Mouse (Mus musculus) left cerebral cortex, postnatal 14 days (tissue): ENCODE data around the gene Oaz3. TPM values are rescaled to one million over a fixed set of nuclear protein-coding genes. Genes with fewer than 3 reads are reported as not detected.

Experiments
- DNase-seq, 2 experiments: peaks; one replicate each; pipeline ENCODE4 v3.0.0; 2021 to 2022; ENCODE audit warnings: low spot score in 2 of 2, mixed read lengths in 1 of 2
- intact Hi-C: fragments of 180-260 bp; cut with DNase I; formaldehyde crosslinking; loops from one replicate; pipeline ENCODE4 v1.15.1; 2025
- total RNA-seq, 2 experiments: library from RNA; stranded (reverse); gene quantifications; 2 replicates each; pipeline ENCODE4 v1.2.3; 2021

The Oaz3 gene
- total RNA-seq, 2 experiments from 2014 or later: not detected

DNA sequence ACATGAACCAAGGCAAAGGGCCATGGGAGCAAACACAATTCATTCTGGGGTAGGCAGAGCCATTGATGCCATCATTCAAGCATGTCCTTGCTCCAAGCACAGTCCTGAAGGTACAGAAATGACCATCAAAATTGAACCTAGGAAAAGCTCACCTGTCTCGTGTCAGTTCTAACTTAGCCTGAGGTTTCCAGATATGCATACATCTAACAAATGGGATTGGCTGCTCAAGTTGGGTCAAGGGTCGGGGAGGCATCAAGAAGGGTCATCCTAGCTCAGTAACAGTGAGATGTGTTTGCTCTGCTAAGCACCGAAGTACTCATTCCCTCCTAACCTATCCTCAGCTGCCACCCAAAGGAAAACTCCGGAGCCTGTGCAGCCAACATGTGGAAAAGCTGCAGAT lies 46.9 kb downstream of the Oaz3 start:
- no peak for DNase-seq
- intact Hi-C loops: no loop called here

DNA sequence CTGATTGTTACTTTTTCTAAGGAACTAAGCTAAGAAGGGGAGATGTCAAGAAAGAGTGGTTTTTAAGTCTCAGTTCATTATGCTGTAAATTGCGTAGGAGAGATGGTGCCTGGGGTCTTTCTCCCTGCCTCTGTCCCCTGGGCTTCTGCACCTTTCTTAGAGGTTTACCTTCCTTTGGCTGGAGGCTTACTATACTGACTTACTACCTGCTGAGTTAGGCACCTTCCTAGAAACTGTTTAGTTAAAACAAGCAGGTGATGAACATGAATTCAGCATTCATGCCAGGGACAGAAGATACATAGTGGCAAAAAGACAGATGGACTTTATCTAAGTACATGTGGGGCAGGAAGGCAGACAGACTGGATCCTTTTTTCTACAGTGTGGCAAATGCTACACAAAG lies 47.4 kb downstream of the Oaz3 start:
- intact Hi-C loops: no loop called here
- no peak for DNase-seq

DNA sequence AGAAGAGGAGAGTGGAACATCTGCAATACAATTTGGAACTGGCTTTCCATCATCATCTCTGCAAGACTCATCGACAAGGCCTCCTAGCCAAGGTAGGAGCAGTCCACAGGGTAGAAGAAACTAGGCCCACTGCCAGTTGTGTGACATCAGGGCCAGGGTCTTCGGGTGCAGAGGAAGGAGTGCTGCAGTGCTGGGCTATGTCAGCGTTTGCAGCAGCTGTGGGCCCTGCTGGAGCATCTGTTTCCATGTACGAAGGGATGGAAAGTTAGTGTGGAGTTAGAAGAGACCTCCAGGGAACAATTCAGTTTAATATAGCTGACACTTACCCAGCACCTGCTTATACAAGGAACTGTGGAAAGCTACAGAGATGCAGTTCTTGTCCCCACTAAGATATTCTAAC lies 50.7 kb downstream of the Oaz3 start:
- intact Hi-C loops: no loop called here

DNA sequence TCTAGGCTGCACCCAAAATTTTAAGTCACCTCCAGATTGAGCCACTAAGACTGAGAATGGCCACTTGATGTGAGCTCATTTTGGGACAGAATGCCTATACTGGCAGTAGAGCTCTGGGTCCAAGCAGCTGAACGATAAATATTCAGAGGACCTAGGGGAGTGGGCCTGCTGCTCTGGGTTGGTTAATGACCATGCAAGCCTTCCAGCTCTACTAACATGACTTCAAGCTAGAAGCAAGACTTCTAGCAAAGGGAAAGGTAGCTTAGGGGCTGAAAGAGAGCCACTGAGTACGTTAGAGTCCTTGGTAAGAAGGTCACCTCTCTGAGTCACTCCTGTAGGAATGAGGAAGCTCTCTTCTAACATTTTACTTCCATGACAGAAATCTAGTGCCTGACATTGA lies 51.6 kb downstream of the Oaz3 start:
- DNase-seq: no peak
- intact Hi-C loops: no loop called here

More for the DNA sequence above, 50.7 kb downstream of the Oaz3 start:
- no peak for DNase-seq

DNA sequence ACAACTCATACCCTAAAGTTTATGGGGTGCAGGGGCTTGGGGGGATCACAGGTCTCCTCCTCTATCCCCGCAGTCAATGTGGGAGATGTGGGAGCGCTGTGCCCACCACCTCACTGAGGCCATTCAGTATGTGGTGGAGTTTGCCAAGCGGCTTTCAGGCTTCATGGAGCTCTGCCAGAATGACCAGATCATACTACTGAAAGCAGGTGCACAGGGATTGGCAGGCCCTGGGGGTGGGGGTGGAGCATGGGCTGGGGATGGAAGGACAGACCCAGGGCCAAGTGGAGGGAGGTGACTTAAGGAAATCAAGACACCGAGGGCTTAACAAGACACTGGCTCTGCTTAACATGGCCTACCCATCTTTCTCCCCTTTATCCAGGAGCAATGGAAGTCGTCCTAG lies 52.7 kb downstream of the Oaz3 start:
- intact Hi-C loops: no loop called here
- no peak for DNase-seq

- intact Hi-C loops: no loop called here
- DNase-seq: no peak
Observed at GRCm38 (mm10) chr3:94389420-94389819, 54.3 kb downstream of the Oaz3 start.

GRCm38 (mm10) chr3:94388047-94388446 lies 55.7 kb downstream of the Oaz3 start:
- no peak for DNase-seq
- intact Hi-C loops: no loop called here

DNA sequence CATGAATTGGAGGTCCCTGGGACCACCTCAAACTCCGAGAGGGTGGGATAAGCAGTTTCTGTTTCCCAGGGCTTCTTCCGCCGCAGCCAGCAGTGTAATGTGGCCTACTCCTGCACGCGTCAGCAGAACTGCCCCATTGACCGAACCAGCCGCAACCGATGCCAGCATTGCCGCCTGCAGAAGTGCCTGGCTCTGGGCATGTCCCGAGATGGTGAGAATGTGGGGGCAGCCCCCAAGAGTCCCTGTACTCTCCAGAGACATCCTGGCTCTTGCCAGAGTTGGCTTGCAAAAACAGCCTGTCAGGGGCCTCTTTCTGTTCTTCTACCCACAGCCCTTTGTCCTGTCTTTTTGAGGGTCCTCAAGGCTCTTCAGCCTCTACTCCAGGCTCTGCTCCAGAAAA lies 56.3 kb downstream of the Oaz3 start:
- DNase-seq: no peak
- intact Hi-C loops: no loop called here

GRCm38 (mm10) chr3:94386671-94387070 lies 57.0 kb downstream of the Oaz3 start:
- intact Hi-C loops: no loop called here
- no peak for DNase-seq

- no peak for DNase-seq
- intact Hi-C loops: no loop called here
Observed at GRCm38 (mm10) chr3:94383476-94383875, 60.2 kb downstream of the Oaz3 start.

Other genes with a start within 250 kb of the Oaz3 start
- gene Gm5286, start 247.2 kb downstream of the Oaz3 start, total RNA-seq: not detected
- gene Gm4778, start 179.9 kb downstream of the Oaz3 start, total RNA-seq: not detected
- 10 to 100 TPM; 20.1 to 23.3 TPM for gene Them4, start 133.8 kb downstream of the Oaz3 start, total RNA-seq
- gene Them5, start 101.8 kb downstream of the Oaz3 start, total RNA-seq: not detected
- under 1 TPM in 1 of 2 experiments, not detected in 1; 0.59 TPM for gene C2cd4d, start 81.5 kb downstream of the Oaz3 start, total RNA-seq
- under 1 TPM; 0.25 to 0.51 TPM for gene Rorc, start 71.1 kb downstream of the Oaz3 start, total RNA-seq
- gene Lingo4, start 45.4 kb downstream of the Oaz3 start, total RNA-seq: 1 to 10 TPM in 1 of 2 experiments, under 1 TPM in 1; 0.70 to 1.1 TPM
- gene Tdrkh, start 30.6 kb downstream of the Oaz3 start, total RNA-seq: 10 to 100 TPM; 35.2 to 36.0 TPM
- gene Mrpl9, start 597 bp downstream of the Oaz3 start, total RNA-seq: 10 to 100 TPM; 38.3 to 40.0 TPM
- gene Celf3, start 34.4 kb upstream of the Oaz3 start, total RNA-seq: 100 to 1,000 TPM; 207 to 232 TPM
- gene Riiad1, start 36.4 kb upstream of the Oaz3 start, total RNA-seq: 1 to 10 TPM; 6.5 to 7.3 TPM
- 10 to 100 TPM; 79.6 to 81.8 TPM for gene Snx27, start 138.8 kb upstream of the Oaz3 start, total RNA-seq
- gene Gm10972, start 199.2 kb upstream of the Oaz3 start, total RNA-seq: not detected
- 1 to 10 TPM; 1.4 to 2.0 TPM for gene Tuft1, start 215.0 kb upstream of the Oaz3 start, total RNA-seq
- not detected for gene Selenbp2, start 249.6 kb upstream of the Oaz3 start, total RNA-seq